Mouse (Mus musculus) forebrain, postnatal 0 days (tissue): ENCODE measurements at regions not wholly inside any gene's neighbourhood (a gene's known extent, or its start where the extent isn't known, plus 50 kb on each side); places are given as distances from the start of the nearest gene placed in this dataset.

Source experiments
- ATAC-seq: fragments of 200-750 bp; cut with Nextera tagmentation; 2 replicates; pipeline ENCODE4 v1.8.0; 2017; ENCODE audit warnings: mild to moderate bottlenecking, moderate library complexity
- DNase-seq: peaks from one replicate; pipeline ENCODE4 v3.0.0-alpha.2; 2015
- H3K27ac ChIP-seq: fragments of 300-500 bp; sonication (generic); 2 replicates; pipeline ENCODE4 v1.5.1; 2014; ENCODE audit warnings: low read depth, mild to moderate bottlenecking, antibody characterized with exemption, low read length, moderate library complexity, mixed read lengths
- H3K27me3 ChIP-seq: fragments of 300-500 bp; sonication (generic); 2 replicates; pipeline ENCODE4 v1.6.1; 2014; ENCODE audit warnings: mild to moderate bottlenecking, low read length, mixed read lengths; ENCODE audit not compliant: insufficient read depth
- H3K36me3 ChIP-seq: fragments of 300-500 bp; sonication (generic); 2 replicates; pipeline ENCODE4 v1.6.1; 2014; ENCODE audit warnings: mild to moderate bottlenecking, moderate library complexity; ENCODE audit not compliant: insufficient read depth
- H3K4me1 ChIP-seq: fragments of 300-500 bp; sonication (generic); 2 replicates; pipeline ENCODE4 v1.6.1; 2014; ENCODE audit warnings: antibody characterized with exemption; ENCODE audit not compliant: insufficient read depth
- H3K4me2 ChIP-seq: fragments of 300-500 bp; sonication (generic); 2 replicates; pipeline ENCODE4 v1.6.1; 2014; ENCODE audit warnings: low read depth, mild to moderate bottlenecking, moderate library complexity
- H3K4me3 ChIP-seq: fragments of 300-500 bp; sonication (generic); 2 replicates; pipeline ENCODE4 v1.5.1; 2014; ENCODE audit warnings: low read depth, low read length, mixed read lengths
- H3K9ac ChIP-seq: fragments of 300-500 bp; sonication (generic); 2 replicates; pipeline ENCODE4 v1.6.1; 2014; ENCODE audit warnings: mild to moderate bottlenecking
- H3K9me3 ChIP-seq: fragments of 300-500 bp; sonication (generic); 2 replicates; pipeline ENCODE4 v1.6.1; 2016; ENCODE audit warnings: low read length
- CTCF ChIP-seq: sonication (generic); IDR thresholded peaks from 2 replicates; pipeline ENCODE4 v1.5.1; 2016; ENCODE audit warnings: antibody characterized with exemption, control low read depth, low read depth
- WGBS: fragments of 180-500 bp; shearing (Covaris S2); extraction: QIAGEN DNeasy Blood & Tissue Kit; methylation state at CpG from one replicate; pipeline ENCODE4 v1.1.7; 2014; 5-methylcytosine and 5-hydroxymethylcytosine counted together

DNA sequence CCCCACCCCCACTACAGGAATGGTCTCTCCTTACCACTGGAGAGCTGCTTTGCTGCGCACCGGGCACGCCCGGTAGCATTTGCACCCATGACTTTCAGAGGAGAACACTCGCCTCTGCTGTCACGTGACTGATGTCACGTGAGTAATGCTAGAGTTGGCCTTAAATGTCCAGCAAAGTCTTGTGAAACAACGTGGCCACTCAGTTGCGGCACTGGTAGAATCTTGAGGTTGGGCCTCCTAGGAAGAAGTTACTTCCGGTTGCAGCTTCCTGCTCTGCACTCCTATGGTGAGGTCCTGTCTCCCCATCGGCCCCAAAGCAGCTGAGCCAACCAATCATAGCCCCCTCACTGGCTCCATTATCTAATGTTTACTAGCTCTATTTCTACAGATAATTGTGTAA, 62.7 kb upstream of the Atrnl1 start:
- ATAC-seq (no peak), DNase-seq (no peak)
- TF ChIP-seq CTCF = no peak
- H3K9ac ChIP-seq = no peak overlapping the region
- H3K4me3 ChIP-seq = no peak overlapping the region
- no peaks in the 10 kb centered on the region for H3K27me3 ChIP-seq
- WGBS = 94% methylated on average over 11 of the region's 11 CpGs
- H3K27ac ChIP-seq = no peak overlapping the region
- H3K4me2 ChIP-seq = no peak overlapping the region
- no peaks in the 10 kb centered on the region for H3K36me3 ChIP-seq
- peaks cover 8% of the 10 kb centered on the region for H3K4me1 ChIP-seq
- H3K9me3 ChIP-seq = no peaks in the 10 kb centered on the region

- ATAC-seq (no peak), DNase-seq (no peak)
- no peaks in the 10 kb centered on the region for H3K27me3 ChIP-seq
- H3K4me1 ChIP-seq = peaks cover 8% of the 10 kb centered on the region
- no peaks in the 10 kb centered on the region for H3K36me3 ChIP-seq
- no peak overlapping the region for H3K9ac ChIP-seq
- no peak overlapping the region for H3K27ac ChIP-seq
- H3K9me3 ChIP-seq = no peaks in the 10 kb centered on the region
- no peak for TF ChIP-seq CTCF
- no peak overlapping the region for H3K4me3 ChIP-seq
- H3K4me2 ChIP-seq = no peak overlapping the region
- WGBS = 86% methylated on average over 11 of the region's 11 CpGs
Measured at GRCm38 (mm10) chr19:57548661-57549060, 62.2 kb upstream of the Atrnl1 start.

DNA sequence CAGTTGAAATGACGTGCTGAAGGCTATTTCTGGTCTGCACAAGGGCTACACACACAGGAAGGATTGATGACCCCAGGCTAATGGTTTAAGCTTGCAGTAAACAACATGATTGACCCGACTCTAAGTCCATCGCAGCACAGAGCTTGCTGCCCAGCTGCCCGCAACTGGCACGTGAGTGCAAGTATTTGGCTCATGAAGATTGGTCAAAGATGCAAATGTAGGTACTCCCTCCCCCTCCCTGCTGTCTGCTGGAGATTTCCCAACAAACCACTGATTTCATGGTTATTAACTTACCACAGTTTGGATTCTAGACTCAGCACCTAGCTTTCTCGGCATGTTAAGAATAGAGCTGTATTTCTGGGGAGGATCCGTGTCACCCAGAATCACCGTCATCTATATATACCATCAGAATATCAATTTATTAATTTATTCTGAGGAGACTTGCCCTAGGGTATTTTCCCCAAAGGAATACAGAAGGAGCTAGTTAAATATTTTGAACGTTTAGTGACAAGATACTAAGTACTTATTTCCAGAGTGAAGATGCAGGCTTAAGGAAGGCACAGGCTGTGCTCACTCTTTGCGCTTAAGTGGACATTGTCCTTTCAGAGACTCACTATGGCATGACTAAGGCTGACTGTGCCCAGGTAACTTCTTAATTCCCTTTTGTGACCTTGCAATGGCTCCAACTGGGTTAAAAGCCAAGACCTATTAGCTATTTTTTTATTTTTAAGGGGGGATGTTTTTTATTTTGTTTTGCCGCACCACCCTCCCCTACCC, 57.7 kb upstream of the Atrnl1 start:
- no peak overlapping the region for H3K27ac ChIP-seq
- H3K4me2 ChIP-seq = no peak overlapping the region
- no peak overlapping the region for H3K4me3 ChIP-seq
- no peaks in the 10 kb centered on the region for H3K36me3 ChIP-seq
- H3K27me3 ChIP-seq = no peaks in the 10 kb centered on the region
- no peaks in the 10 kb centered on the region for H3K9me3 ChIP-seq
- WGBS = 75% methylated on average over 11 of the region's 11 CpGs
- no peaks in the 10 kb centered on the region for H3K4me1 ChIP-seq
- no peak for ATAC-seq
- no peak for TF ChIP-seq CTCF
- no peak overlapping the region for H3K9ac ChIP-seq
- DNase-seq = no peak

GRCm38 (mm10) chr19:57554086-57554485, 56.7 kb upstream of the Atrnl1 start:
- ATAC-seq = no peak

DNA sequence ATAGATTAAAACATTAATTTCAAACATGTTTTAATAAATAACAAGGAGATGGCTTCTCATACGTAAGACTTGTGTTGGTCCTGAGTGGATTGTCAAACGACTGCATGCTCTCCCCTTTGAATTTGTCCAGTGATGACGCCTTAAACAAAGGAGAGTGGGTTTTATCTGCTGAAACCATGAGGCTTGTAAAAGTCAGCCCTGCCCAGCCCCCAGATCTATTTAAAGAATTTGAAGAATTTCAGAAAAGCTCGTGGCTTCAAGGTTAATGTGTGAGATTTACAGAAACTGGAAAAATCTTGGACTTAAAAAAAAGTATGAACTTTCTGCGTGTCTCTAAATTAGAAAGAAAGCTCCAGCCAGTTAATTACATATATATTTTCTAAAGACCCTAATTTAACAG, 55.5 kb upstream of the Atrnl1 start:
- no peak for TF ChIP-seq CTCF
- WGBS = 54% methylated on average over 5 of the region's 5 CpGs
- no peaks in the 10 kb centered on the region for H3K4me1 ChIP-seq
- ATAC-seq (no peak), DNase-seq (no peak)
- H3K27ac ChIP-seq = no peak overlapping the region
- no peaks in the 10 kb centered on the region for H3K27me3 ChIP-seq
- no peak overlapping the region for H3K4me3 ChIP-seq
- H3K4me2 ChIP-seq = no peak overlapping the region
- no peak overlapping the region for H3K9ac ChIP-seq
- H3K36me3 ChIP-seq = no peaks in the 10 kb centered on the region
- H3K9me3 ChIP-seq = no peaks in the 10 kb centered on the region

More at GRCm38 (mm10) chr19:57554086-57554485, 56.7 kb upstream of the Atrnl1 start:
- DNase-seq = no peak
- Histone ChIP-seq H3K4me3 (no peak overlapping the region), H3K9me3 (no peaks in the 10 kb centered on the region), H3K27me3 (no peaks in the 10 kb centered on the region), H3K36me3 (no peaks in the 10 kb centered on the region), H3K4me1 (no peaks in the 10 kb centered on the region), H3K9ac (no peak overlapping the region), H3K4me2 (no peak overlapping the region), H3K27ac (no peak overlapping the region)
- 89% methylated on average over 6 of the region's 6 CpGs for WGBS
- TF ChIP-seq CTCF = no peak

GRCm38 (mm10) chr19:57558420-57558967, 52.3 kb upstream of the Atrnl1 start:
- ATAC-seq = peak; percentile 59
- WGBS = 26% methylated on average over 19 of the region's 19 CpGs
- Histone ChIP-seq H3K4me2 (no peak overlapping the region), H3K27me3 (no peaks in the 10 kb centered on the region), H3K4me3 (no peak overlapping the region), H3K9me3 (no peaks in the 10 kb centered on the region), H3K36me3 (no peaks in the 10 kb centered on the region), H3K27ac (peak overlapping the region; percentile 29; the same call in 1 of the 2 replicates), H3K9ac (no peak overlapping the region), H3K4me1 (no peaks in the 10 kb centered on the region)
- no peak for TF ChIP-seq CTCF
- peak; percentile 41 for DNase-seq

DNA sequence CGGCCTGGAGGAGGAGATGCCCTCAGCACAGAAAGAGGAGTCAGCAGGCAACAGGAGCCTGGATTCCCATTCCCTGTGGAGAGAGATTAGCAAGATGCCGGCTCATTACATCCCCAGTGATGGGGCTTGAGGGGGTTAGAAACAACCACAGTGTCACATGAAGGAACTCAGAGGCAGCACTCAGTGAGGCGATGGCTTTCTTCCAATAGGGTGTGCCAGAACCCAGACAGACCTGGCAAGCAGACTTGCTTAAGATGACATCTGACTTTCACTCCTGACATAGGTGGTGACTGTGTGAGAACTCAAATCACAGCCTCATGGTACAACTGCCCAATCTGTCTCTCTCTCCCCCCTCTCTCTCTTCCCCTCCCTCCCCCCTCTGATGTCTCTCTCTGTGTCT, 50.1 kb upstream of the Atrnl1 start:
- no peaks in the 10 kb centered on the region for H3K4me1 ChIP-seq
- TF ChIP-seq CTCF = no peak
- H3K9ac ChIP-seq = no peak overlapping the region
- no peaks in the 10 kb centered on the region for H3K9me3 ChIP-seq
- no peaks in the 10 kb centered on the region for H3K36me3 ChIP-seq
- H3K27me3 ChIP-seq = no peaks in the 10 kb centered on the region
- peak; percentile 36 for DNase-seq
- H3K4me2 ChIP-seq = no peak overlapping the region
- ATAC-seq = peak; percentile 65
- 32% methylated on average over 3 of the region's 3 CpGs for WGBS
- no peak overlapping the region for H3K4me3 ChIP-seq
- no peak overlapping the region for H3K27ac ChIP-seq
